Mouse (Mus musculus) heart, adult 2 months (tissue): ENCODE measurements at regions not wholly inside any gene's neighbourhood (a gene's known extent, or its start where the extent isn't known, plus 50 kb on each side); places are given as distances from the start of the nearest gene placed in this dataset.

ENCODE experiments used
- DNase-seq, 2 experiments: peaks; one replicate each; pipeline ENCODE4 v3.0.0; 2021
- H3K27ac ChIP-seq: fragments of 200-600 bp; 2 replicates; pipeline ENCODE4 v1.8.1; 2022
- H3K27me3 ChIP-seq: fragments of 200-500 bp; 2 replicates; pipeline ENCODE4 v1.6.1; 2012; ENCODE audit warnings: mild to moderate bottlenecking, low read length, inconsistent platforms, mixed read lengths; ENCODE audit not compliant: control insufficient read depth, insufficient read depth
- H3K36me3 ChIP-seq: fragments of 200-500 bp; 2 replicates; pipeline ENCODE4 v1.6.1; 2012; ENCODE audit warnings: low read length, inconsistent platforms; ENCODE audit not compliant: control insufficient read depth, insufficient read depth
- H3K4me1 ChIP-seq: fragments of 200-500 bp; 2 replicates; pipeline ENCODE4 v1.6.1; 2011; ENCODE audit warnings: low read length; ENCODE audit not compliant: control insufficient read depth, insufficient read depth
- H3K4me3 ChIP-seq: fragments of 200-600 bp; 2 replicates; pipeline ENCODE4 v1.8.1; 2022
- H3K79me2 ChIP-seq: fragments of 200-500 bp; replicated peaks from 2 replicates; pipeline ENCODE4 v1.6.1; 2012; ENCODE audit warnings: mild to moderate bottlenecking, inconsistent platforms, low read length, moderate library complexity, mixed read lengths; ENCODE audit not compliant: control insufficient read depth, insufficient read depth
- H3K9ac ChIP-seq: fragments of 200-500 bp; 2 replicates; pipeline ENCODE4 v1.6.1; 2012; ENCODE audit warnings: low read depth, mild to moderate bottlenecking, control low read depth, inconsistent platforms, low read length, mixed read lengths
- CTCF ChIP-seq: fragments of 200-600 bp; IDR thresholded peaks from 2 replicates; pipeline ENCODE4 v1.8.1; 2022; ENCODE audit warnings: antibody characterized with exemption, mild to moderate bottlenecking, moderate library complexity
- EP300 ChIP-seq: fragments of 200-500 bp; IDR thresholded peaks from 2 replicates; pipeline ENCODE4 v1.6.1; 2011; ENCODE audit warnings: low read depth, low read length, control low read depth; ENCODE audit not compliant: insufficient read depth
- POLR2A ChIP-seq: fragments of 200-500 bp; IDR thresholded peaks from 2 replicates; pipeline ENCODE4 v1.6.1; 2011; ENCODE audit warnings: mild to moderate bottlenecking, low read depth, low read length, control low read depth; ENCODE audit not compliant: insufficient read depth
- WGBS: fragments of 180-500 bp; shearing (Covaris S2); methylation state at CpG from one replicate; pipeline ENCODE4 v1.1.7; 2018; 5-methylcytosine and 5-hydroxymethylcytosine counted together
- intact Hi-C: fragments of 180-260 bp; cut with DNase I; formaldehyde crosslinking; loops from one replicate; pipeline ENCODE4 v1.15.1; 2025

DNA sequence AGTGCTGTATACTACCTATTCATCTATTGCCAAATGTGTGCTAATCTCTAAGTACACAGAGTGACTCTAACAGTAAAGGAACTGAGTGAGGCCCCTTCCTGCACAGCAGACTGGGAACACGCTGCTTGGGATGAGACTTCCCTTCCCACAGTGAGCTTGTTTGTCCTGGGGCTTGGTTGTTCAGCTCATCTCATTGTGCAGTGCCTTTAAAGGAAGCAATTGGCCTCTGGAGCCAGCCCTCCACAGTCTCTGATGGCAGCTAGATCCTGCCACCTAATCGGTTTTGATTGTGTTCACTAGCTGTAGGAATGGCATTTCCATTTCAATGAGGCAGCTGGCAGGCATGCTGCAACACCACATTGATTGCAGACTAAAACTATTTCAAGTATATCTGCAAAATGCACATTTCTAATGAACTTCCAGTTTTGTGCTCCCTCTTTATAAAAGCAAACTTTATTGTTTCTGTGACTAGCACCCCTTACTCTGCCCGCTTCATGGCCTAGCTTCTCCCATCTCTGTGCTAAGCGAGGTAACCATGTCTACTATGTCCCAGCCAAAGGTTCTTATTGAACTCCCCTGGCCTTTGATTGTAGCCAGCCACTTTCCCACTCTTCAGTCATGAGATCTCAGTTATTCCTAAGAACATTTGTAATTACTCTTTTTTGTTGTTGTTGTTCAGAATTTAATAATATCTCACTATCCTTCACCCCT, 123.5 kb downstream of the Anxa5 start:
- Histone ChIP-seq H3K79me2 (no peaks in the 10 kb centered on the region), H3K4me3 (no peak overlapping the region), H3K9ac (no peak overlapping the region), H3K27ac (no peak overlapping the region), H3K27me3 (no peaks in the 10 kb centered on the region), H3K36me3 (no peaks in the 10 kb centered on the region), H3K4me1 (no peaks in the 10 kb centered on the region)
- DNase-seq, result no peak
- intact Hi-C loops, result no loop called here
- TF ChIP-seq CTCF (no peak), POLR2A (no peak), EP300 (no peak)
- WGBS, result 49% methylated on average over 4 of the region's 4 CpGs

DNA sequence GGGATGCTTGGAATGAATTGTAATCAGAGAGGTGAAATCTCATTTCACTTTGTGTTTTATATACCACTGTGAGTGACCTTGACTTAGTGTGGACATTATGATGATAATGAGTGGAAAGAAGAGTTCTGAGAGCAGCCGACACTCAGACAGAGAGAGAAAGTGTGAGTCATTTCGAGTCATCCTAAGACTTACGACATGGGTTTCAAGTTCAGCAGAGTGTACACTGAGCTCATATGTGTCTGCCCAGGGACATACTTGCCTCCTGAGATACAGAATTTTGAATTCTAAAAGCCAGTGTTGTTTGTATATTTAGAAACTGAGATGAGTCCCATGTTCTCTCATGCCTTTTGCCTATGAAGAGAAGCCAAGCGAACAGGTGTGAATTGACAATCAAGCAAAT, 126.6 kb downstream of the Anxa5 start:
- H3K27ac ChIP-seq, result no peak overlapping the region
- H3K4me3 ChIP-seq, result no peak overlapping the region
- no peaks in the 10 kb centered on the region for H3K36me3 ChIP-seq
- no peaks in the 10 kb centered on the region for H3K4me1 ChIP-seq
- TF ChIP-seq CTCF (no peak), EP300 (no peak)
- intact Hi-C loops, result no loop called here
- no peak overlapping the region for H3K9ac ChIP-seq
- H3K27me3 ChIP-seq, result no peaks in the 10 kb centered on the region
- H3K79me2 ChIP-seq, result no peaks in the 10 kb centered on the region
- DNase-seq, result no peak
- 71% methylated on average over 4 of the region's 4 CpGs for WGBS

DNA sequence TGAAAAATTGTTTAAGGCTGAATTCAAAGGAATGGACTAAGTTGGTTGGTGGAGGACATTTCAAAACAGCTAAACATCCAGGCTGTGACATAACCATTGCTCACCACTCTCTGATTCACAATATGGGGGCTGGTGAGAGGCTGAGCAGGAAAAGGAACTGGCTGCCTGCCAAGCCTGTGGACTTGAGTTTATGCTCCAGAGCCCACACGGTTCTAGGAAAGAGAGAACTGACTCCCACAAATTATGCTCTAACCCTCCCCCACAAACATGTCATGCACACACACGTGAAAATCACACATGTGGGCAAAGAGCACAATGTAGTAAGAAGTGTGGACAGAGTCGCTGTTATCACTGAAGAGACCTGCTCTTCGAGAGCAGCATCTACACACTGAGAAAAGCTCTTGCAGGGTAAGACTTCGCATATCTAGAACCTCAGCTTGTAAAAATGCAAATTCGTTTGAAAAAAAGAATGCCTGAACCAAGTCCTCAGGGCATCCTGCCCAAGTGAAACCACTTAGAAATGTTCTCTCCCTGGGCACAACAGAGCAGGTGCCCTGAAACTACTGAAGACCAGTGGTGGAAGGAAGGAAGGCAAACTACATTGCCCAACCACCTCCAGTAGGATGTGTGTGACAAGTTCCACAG, 118.9 kb upstream of the Qrfpr start:
- Histone ChIP-seq H3K27me3 (no peaks in the 10 kb centered on the region), H3K4me3 (no peak overlapping the region), H3K27ac (no peak overlapping the region), H3K36me3 (no peaks in the 10 kb centered on the region), H3K79me2 (no peaks in the 10 kb centered on the region), H3K9ac (no peak overlapping the region), H3K4me1 (no peaks in the 10 kb centered on the region)
- no peak for DNase-seq
- intact Hi-C loops, result no loop called here
- TF ChIP-seq EP300 (no peak), CTCF (no peak), POLR2A (no peak)
- WGBS, result 45% methylated on average over 6 of the region's 6 CpGs

DNA sequence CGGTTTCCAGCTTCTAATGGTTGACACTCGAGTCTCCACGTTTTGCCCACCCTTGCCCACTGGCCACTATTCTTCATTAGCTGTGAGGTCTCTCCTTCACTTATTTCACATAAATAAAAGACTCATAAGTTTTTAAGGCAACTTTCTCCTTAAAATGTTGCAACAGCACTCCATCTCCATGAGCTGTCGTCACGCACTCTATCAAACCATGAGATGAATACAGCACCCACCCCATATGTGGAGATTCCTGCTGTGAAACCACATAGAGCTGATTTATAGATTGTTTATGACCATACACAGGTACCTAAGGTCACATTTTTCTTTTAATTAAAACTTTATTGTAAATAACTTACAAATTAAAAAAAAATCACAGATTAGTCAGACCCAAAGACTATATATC, 117.5 kb upstream of the Qrfpr start:
- WGBS, result 87% methylated on average over 5 of the region's 5 CpGs
- TF ChIP-seq CTCF (no peak), POLR2A (no peak), EP300 (no peak)
- no peak overlapping the region for H3K9ac ChIP-seq

DNA sequence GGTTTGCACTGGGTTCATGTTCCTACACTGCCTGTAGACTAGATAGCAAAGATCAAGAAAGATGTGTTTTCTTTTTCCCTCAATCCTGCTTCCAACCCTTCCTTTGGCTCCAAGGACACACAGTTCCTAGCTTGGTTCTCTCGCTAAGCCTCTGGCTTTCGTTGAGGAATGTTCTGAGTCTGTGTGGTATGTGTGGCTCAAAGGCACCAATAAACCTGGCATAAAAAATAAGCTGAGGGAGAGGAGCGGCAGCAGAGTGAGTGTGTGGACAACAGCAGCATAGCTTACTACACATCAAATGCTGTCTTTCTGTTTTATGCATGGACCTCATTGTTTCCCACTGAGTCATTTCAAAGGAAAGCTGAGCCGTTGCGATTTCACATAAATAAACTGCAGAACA, 112.2 kb upstream of the Qrfpr start:
- Histone ChIP-seq H3K27me3 (no peaks in the 10 kb centered on the region), H3K36me3 (no peaks in the 10 kb centered on the region), H3K9ac (no peak overlapping the region), H3K79me2 (no peaks in the 10 kb centered on the region), H3K4me3 (no peak overlapping the region), H3K27ac (no peak overlapping the region), H3K4me1 (no peaks in the 10 kb centered on the region)
- TF ChIP-seq EP300 (no peak), CTCF (no peak), POLR2A (no peak)
- WGBS, result 62% methylated on average over 5 of the region's 5 CpGs
- intact Hi-C loops, result no loop called here
- DNase-seq, result no peak

More for the DNA sequence above, 117.5 kb upstream of the Qrfpr start:
- Histone ChIP-seq H3K27ac (no peak overlapping the region), H3K27me3 (no peaks in the 10 kb centered on the region), H3K4me1 (no peaks in the 10 kb centered on the region), H3K36me3 (no peaks in the 10 kb centered on the region), H3K79me2 (no peaks in the 10 kb centered on the region), H3K4me3 (no peak overlapping the region)
- intact Hi-C loops, result no loop called here
- DNase-seq, result no peak

DNA sequence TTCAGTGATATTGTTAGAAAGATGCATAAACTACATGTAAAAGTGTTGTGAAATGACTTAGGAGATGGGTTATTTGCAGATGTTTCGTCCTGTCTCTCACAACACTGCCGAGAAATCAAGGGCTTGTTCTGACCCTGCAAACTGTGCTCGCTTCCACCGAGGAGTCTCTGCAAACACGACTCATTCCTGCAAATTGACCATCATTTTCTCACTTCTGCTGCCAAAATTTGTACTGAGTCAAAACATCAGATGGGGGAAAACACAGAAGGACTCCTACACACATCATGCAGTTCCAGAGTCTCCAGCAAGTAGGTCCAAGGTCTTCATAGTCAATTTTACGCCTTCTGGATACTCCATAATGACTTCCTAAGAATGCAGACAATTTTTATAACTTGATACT, 109.9 kb upstream of the Qrfpr start:
- intact Hi-C loops, result no loop called here
- 89% methylated on average over 6 of the region's 6 CpGs for WGBS
- Histone ChIP-seq H3K27ac (no peak overlapping the region), H3K4me1 (no peaks in the 10 kb centered on the region), H3K79me2 (no peaks in the 10 kb centered on the region), H3K9ac (no peak overlapping the region), H3K27me3 (no peaks in the 10 kb centered on the region), H3K36me3 (no peaks in the 10 kb centered on the region), H3K4me3 (no peak overlapping the region)
- no peak for TF ChIP-seq EP300
- no peak for TF ChIP-seq CTCF
- no peak for TF ChIP-seq POLR2A
- no peak for DNase-seq
